In the genomic region with DNA sequence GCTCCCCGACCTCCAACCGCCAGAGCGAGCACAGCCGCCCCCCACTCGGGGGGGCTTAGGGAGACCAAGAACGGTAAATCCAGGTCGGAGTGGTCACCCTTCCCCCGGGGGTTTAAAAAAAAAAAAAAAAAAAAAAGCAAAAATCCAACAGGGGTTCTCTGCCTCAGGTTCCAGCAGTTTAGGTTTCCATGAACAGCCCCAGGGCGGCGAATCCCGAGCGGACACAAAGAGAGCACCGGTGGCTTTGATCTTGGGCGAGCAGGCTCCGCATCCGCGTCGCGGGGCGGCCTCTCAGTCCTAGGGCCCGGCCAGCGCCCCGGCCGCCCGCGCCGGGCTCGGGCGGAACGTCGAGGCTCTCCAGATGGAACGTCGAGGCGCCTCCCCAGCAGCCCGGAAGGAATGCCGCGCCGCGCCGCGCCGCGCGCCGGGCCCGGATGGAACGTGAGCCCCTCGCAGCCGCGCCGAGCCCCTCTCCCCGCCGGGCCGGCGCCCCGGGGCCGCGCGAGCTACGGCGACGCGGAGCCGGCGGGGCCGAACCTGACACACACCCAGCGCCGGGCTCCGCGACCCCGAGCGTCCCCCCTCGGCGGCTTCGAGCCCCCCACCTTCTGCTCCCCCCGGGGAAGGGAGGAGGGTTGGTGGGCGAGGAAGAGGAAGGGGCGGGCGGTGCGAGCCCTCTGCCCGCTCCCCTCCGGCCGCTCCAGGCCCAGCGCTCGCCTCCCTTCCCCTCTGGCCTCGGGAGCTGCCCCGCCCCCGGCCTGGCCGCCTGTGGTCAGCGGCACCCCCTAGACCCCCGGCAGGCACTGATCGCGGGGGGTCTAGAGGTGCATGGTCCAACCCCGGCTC, we compare ENCODE assay signal across 8 mouse cellular contexts. TPM values are rescaled to one million over a fixed set of nuclear protein-coding genes. Genes with fewer than 3 reads are reported as not detected.
DNase-seq lines count a peak whose midpoint lies in the region; ATAC-seq lines count a peak whose summit lies in the region.

Gene Kmt2d, minus strand, starts transcription at position 135 of the 846 bp plus-strand sequence.

- H3K9me3 ChIP-seq in forebrain, embryonic 12.5 days, result no peaks in the 10 kb centered on the region
- no peaks in the 10 kb centered on the region for H3K9me3 ChIP-seq in limb, embryonic 11.5 days (ENCODE audit: control insufficient read depth, low read length)
- no peaks in the 10 kb centered on the region for H3K9me3 ChIP-seq in midbrain, embryonic 14.5 days (ENCODE audit: control insufficient read depth, low read length)

- H3K27ac ChIP-seq in forebrain, embryonic 12.5 days, result peak within 1 kb of the TSS; percentile 98
- peak within 1 kb of the TSS; percentile 98 for H3K27ac ChIP-seq in limb, embryonic 11.5 days (replicated peaks; ENCODE audit: low read depth, low read length)
- H3K27ac ChIP-seq in midbrain, embryonic 14.5 days (replicated peaks; ENCODE audit: low read depth, low read length), result peak within 1 kb of the TSS; percentile 99

- WGBS in forebrain, embryonic 12.5 days, result under 1% methylated on average over 89 of the region's 94 CpGs
- WGBS in limb, embryonic 11.5 days, result under 1% methylated on average over 88 of the region's 94 CpGs
- WGBS in midbrain, embryonic 14.5 days, result under 1% methylated on average over 80 of the region's 94 CpGs

- ATAC-seq in forebrain, embryonic 12.5 days (ENCODE audit: low FRiP score), result peak; percentile 60
- peak; percentile 70 for ATAC-seq in limb, embryonic 11.5 days (ENCODE audit: insufficient number of reproducible peaks, low FRiP score, low TSS enrichment, low read depth)
- peak; percentile 31 for ATAC-seq in midbrain, embryonic 14.5 days (ENCODE audit: low FRiP score, low TSS enrichment)

- H3K4me2 ChIP-seq in forebrain, embryonic 12.5 days, result peak within 1 kb of the TSS; percentile 100
- H3K4me2 ChIP-seq in limb, embryonic 11.5 days (ENCODE audit: low read depth, severe bottlenecking), result peak within 1 kb of the TSS; percentile 98
- H3K4me2 ChIP-seq in midbrain, embryonic 14.5 days (ENCODE audit: low read length), result peak within 1 kb of the TSS; percentile 100

- H3K27me3 ChIP-seq in forebrain, embryonic 12.5 days, result no peaks in the 10 kb centered on the region
- no peaks in the 10 kb centered on the region for H3K27me3 ChIP-seq in limb, embryonic 11.5 days (ENCODE audit: control insufficient read depth, insufficient read depth, low read length)
- no peaks in the 10 kb centered on the region for H3K27me3 ChIP-seq in midbrain, embryonic 14.5 days (ENCODE audit: control insufficient read depth, insufficient read depth, low read length)

- peaks cover 6% of the 10 kb centered on the region for H3K36me3 ChIP-seq in forebrain, embryonic 12.5 days (replicated peaks)
- no peaks in the 10 kb centered on the region; the same call in 1 of the 2 replicates for H3K36me3 ChIP-seq in limb, embryonic 11.5 days (ENCODE audit: control insufficient read depth, insufficient read depth, low read length)
- peaks cover 3% of the 10 kb centered on the region for H3K36me3 ChIP-seq in midbrain, embryonic 14.5 days (ENCODE audit: control insufficient read depth, insufficient read depth, low read length)

- H3K4me1 ChIP-seq in forebrain, embryonic 12.5 days, result peaks cover 43% of the 10 kb centered on the region
- H3K4me1 ChIP-seq in limb, embryonic 11.5 days (ENCODE audit: control insufficient read depth, insufficient read depth, low read length), result peaks cover 26% of the 10 kb centered on the region
- H3K4me1 ChIP-seq in midbrain, embryonic 14.5 days (ENCODE audit: control insufficient read depth, insufficient read depth, low read length), result peaks cover 34% of the 10 kb centered on the region

- H3K4me3 ChIP-seq in forebrain, embryonic 12.5 days (replicated peaks), result peak within 1 kb of the TSS; percentile 99
- H3K4me3 ChIP-seq in limb, embryonic 11.5 days (ENCODE audit: low read depth, low read length), result peak within 1 kb of the TSS; percentile 94
- H3K4me3 ChIP-seq in midbrain, embryonic 14.5 days (replicated peaks; ENCODE audit: low read depth, low read length), result peak within 1 kb of the TSS; percentile 97

- DNase-seq in layer of hippocampus, adult 11-12 months (ENCODE audit: low spot score), result peak; percentile 44
- no peak for DNase-seq in layer of hippocampus, adult 9-10 months (ENCODE audit: low spot score)
- peak; percentile 50 for DNase-seq in ZHBTc4 (ENCODE audit: low read depth, low spot score)
- DNase-seq in heart, postnatal 4 days, result peak; percentile 59
- DNase-seq in limb, embryonic 11.5 days (ENCODE audit: low spot score), result peak; percentile 63
- peak; percentile 73 for DNase-seq in midbrain, embryonic 14.5 days
- no peak for DNase-seq in urinary bladder, postnatal 10 days (ENCODE audit: low spot score)

- H3K9ac ChIP-seq in forebrain, embryonic 12.5 days, result peak within 1 kb of the TSS; percentile 99
- H3K9ac ChIP-seq in limb, embryonic 11.5 days (ENCODE audit: low read length), result peak within 1 kb of the TSS; percentile 99
- peak within 1 kb of the TSS; percentile 94 for H3K9ac ChIP-seq in midbrain, embryonic 14.5 days (replicated peaks; ENCODE audit: low read length)

RNA-seq across cellular contexts. Expression of gene Kmt2d, which starts in this region (rescaled TPM):
- polyA plus RNA-seq in forebrain, embryonic 12.5 days (2016; fragmentation: Nextera tagmentation; extraction: Ambion mirVana), result 12.5 and 12.7 TPM in 2 replicates
- total RNA-seq in heart, postnatal 4 days (2021), result 10 to 100 TPM; 65.6 to 67.2 TPM
- polyA plus RNA-seq in limb, embryonic 11.5 days (2014; fragmentation: Nextera tagmentation; extraction: Ambion mirVana), result 17.6 and 21.6 TPM in 2 replicates
- 13.6 and 16.0 TPM in 2 replicates for polyA plus RNA-seq in midbrain, embryonic 14.5 days (2014; fragmentation: Nextera tagmentation; extraction: Ambion mirVana)

Comparison
In these comparisons a context has a peak if more than half of its experiments do, and no peak if none do; other contexts are left out.
1. DNase-seq: peak in layer of hippocampus, adult 11-12 months (single experiment), ZHBTc4 (single experiment), heart, postnatal 4 days (single experiment), limb, embryonic 11.5 days (single experiment) and midbrain, embryonic 14.5 days (single experiment); none in layer of hippocampus, adult 9-10 months (single experiment) and urinary bladder, postnatal 10 days (single experiment).
2. Peak in every context shown above with its lines, with median percentiles within 50 percentile points of each other: ATAC-seq, H3K27ac ChIP-seq, H3K4me2 ChIP-seq, H3K4me3 ChIP-seq and H3K9ac ChIP-seq.